In the genomic region with DNA sequence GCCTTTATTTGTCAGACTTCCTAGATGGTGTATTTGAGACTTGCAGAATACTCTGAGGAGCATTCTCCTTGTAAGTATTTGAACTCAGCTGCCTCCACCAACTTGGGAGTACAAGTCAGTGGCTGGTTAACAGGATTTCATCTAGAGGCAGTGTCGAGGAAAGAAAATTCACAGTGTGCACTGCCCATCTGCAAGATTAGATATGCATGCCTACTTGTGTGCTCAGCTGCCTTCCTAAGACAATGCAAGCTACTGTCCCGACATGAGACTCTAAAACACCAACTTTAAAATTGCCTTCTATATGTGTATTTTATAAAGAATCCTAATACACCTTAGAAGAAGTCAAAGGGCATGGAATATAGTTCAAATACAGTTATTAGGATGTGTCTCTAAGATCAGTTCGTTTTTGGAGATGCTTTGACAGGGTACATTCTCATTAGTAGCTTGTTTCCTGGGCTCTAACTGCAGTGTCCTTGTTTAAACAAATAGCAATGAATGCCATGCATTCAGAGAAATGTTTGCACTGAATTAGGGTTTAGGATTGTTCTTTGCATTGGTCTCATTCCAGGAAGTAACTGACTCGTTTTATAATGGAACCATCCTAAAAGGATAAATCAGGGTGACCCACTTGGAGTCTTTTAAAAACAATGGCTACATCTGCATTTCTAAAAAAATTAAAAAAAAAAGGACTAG, we compare ENCODE assay signal across 29 mouse cellular contexts.
DNase-seq lines count a peak whose midpoint lies in the region; ATAC-seq lines count a peak whose summit lies in the region.
"Had no signal": no experiment of that assay in that cellular context is flagged by ENCODE, and none has a peak within 500 bp of the region (broad histone marks: within the 10 kb centered on the region; RNA-seq: fewer than 3 reads in every experiment).

No protein-coding gene starts in this region.

- H3K4me1 ChIP-seq in embryonic facial prominence, embryonic 13.5 days: no peaks in the 10 kb centered on the region
- no peaks in the 10 kb centered on the region for H3K4me1 ChIP-seq in embryonic facial prominence, embryonic 10.5 days
- no peaks in the 10 kb centered on the region for H3K4me1 ChIP-seq in midbrain, embryonic 11.5 days (ENCODE audit: control insufficient read depth, insufficient read depth, low read length)
- no peaks in the 10 kb centered on the region for H3K4me1 ChIP-seq in midbrain, embryonic 16.5 days (ENCODE audit: control insufficient read depth, insufficient read depth, low read length)
- H3K4me1 ChIP-seq in embryonic facial prominence, embryonic 14.5 days (ENCODE audit: control insufficient read depth, insufficient read depth, low read length): no peaks in the 10 kb centered on the region
- H3K4me1 ChIP-seq: forebrain, embryonic 12.5 days; forebrain, embryonic 15.5 days; heart, embryonic 12.5 days; heart, embryonic 15.5 days; hindbrain, embryonic 10.5 days; hindbrain, embryonic 13.5 days had no signal

- H3K9me3 ChIP-seq in embryonic facial prominence, embryonic 13.5 days: no peaks in the 10 kb centered on the region
- H3K9me3 ChIP-seq in embryonic facial prominence, embryonic 10.5 days: no peaks in the 10 kb centered on the region
- no peaks in the 10 kb centered on the region for H3K9me3 ChIP-seq in midbrain, embryonic 11.5 days (ENCODE audit: control insufficient read depth, low read length)
- no peaks in the 10 kb centered on the region for H3K9me3 ChIP-seq in midbrain, embryonic 16.5 days (replicated peaks; ENCODE audit: control insufficient read depth, low read length, poor library complexity, severe bottlenecking)
- H3K9me3 ChIP-seq in embryonic facial prominence, embryonic 14.5 days (ENCODE audit: control insufficient read depth, low read length): no peaks in the 10 kb centered on the region
- H3K9me3 ChIP-seq: forebrain, embryonic 12.5 days; forebrain, embryonic 15.5 days; G1E; heart, embryonic 12.5 days; heart, embryonic 15.5 days; hindbrain, embryonic 10.5 days; hindbrain, embryonic 13.5 days had no signal

- peak overlapping the region; percentile 12; the same call in 1 of the 2 replicates for H3K27ac ChIP-seq in embryonic facial prominence, embryonic 13.5 days
- H3K27ac ChIP-seq in embryonic facial prominence, embryonic 10.5 days (replicated peaks): no peak overlapping the region
- H3K27ac ChIP-seq in midbrain, embryonic 11.5 days (ENCODE audit: low read depth, low read length): no peak overlapping the region
- H3K27ac ChIP-seq in midbrain, embryonic 16.5 days (ENCODE audit: low read length): no peak overlapping the region
- H3K27ac ChIP-seq in embryonic facial prominence, embryonic 14.5 days (replicated peaks; ENCODE audit: low read depth, low read length): no peak overlapping the region; the same call in 1 of the 2 replicates
- H3K27ac ChIP-seq: forebrain, embryonic 12.5 days; forebrain, embryonic 15.5 days; heart, embryonic 15.5 days; hindbrain, embryonic 10.5 days; hindbrain, embryonic 13.5 days had no signal

- no peak for ATAC-seq in embryonic facial prominence, embryonic 13.5 days (ENCODE audit: insufficient number of reproducible peaks, insufficient read depth, low FRiP score, low TSS enrichment, low read depth)
- peak; percentile 59; the same call in 1 of the 2 replicates for ATAC-seq in midbrain, embryonic 11.5 days (ENCODE audit: low FRiP score)
- no peak for ATAC-seq in midbrain, embryonic 16.5 days
- ATAC-seq in embryonic facial prominence, embryonic 14.5 days (ENCODE audit: low read depth): no peak
- ATAC-seq: activated CD4-positive, CD25-positive, alpha-beta regulatory T cell, adult 4 months; forebrain, embryonic 15.5 days had no signal

- H3K4me2 ChIP-seq in embryonic facial prominence, embryonic 13.5 days: no peak overlapping the region
- H3K4me2 ChIP-seq in midbrain, embryonic 11.5 days: no peak overlapping the region
- no peak overlapping the region for H3K4me2 ChIP-seq in midbrain, embryonic 16.5 days (ENCODE audit: low read length)
- H3K4me2 ChIP-seq in embryonic facial prominence, embryonic 14.5 days (ENCODE audit: low read depth, low read length): no peak overlapping the region
- H3K4me2 ChIP-seq: forebrain, embryonic 12.5 days; forebrain, embryonic 15.5 days; heart, embryonic 12.5 days; heart, embryonic 15.5 days; hindbrain, embryonic 13.5 days had no signal

- H3K36me3 ChIP-seq in embryonic facial prominence, embryonic 13.5 days: no peaks in the 10 kb centered on the region
- no peaks in the 10 kb centered on the region for H3K36me3 ChIP-seq in embryonic facial prominence, embryonic 10.5 days (replicated peaks)
- H3K36me3 ChIP-seq in midbrain, embryonic 11.5 days (ENCODE audit: control insufficient read depth, insufficient read depth, low read length): no peaks in the 10 kb centered on the region
- H3K36me3 ChIP-seq in midbrain, embryonic 16.5 days (ENCODE audit: control insufficient read depth, insufficient read depth, low read length): no peaks in the 10 kb centered on the region
- no peaks in the 10 kb centered on the region for H3K36me3 ChIP-seq in embryonic facial prominence, embryonic 14.5 days (ENCODE audit: control insufficient read depth, insufficient read depth, low read length)
- H3K36me3 ChIP-seq: forebrain, embryonic 12.5 days; forebrain, embryonic 15.5 days; G1E; heart, embryonic 12.5 days; heart, embryonic 15.5 days; hindbrain, embryonic 10.5 days; hindbrain, embryonic 13.5 days had no signal

- DNase-seq in embryonic facial prominence, embryonic 10.5 days (ENCODE audit: low spot score): no peak
- DNase-seq in midbrain, embryonic 11.5 days (ENCODE audit: low spot score, missing footprints): no peak
- peak; percentile 83 for DNase-seq in Muller cell, postnatal 12 days (ENCODE audit: inconsistent ontology term)
- DNase-seq in embryonic facial prominence, embryonic 14.5 days (ENCODE audit: low spot score): peak; percentile 13
- no peak for DNase-seq in layer of hippocampus, adult 11-12 months (ENCODE audit: low spot score)
- DNase-seq: adrenal gland, adult 8-10 months; adrenal gland, postnatal 25 days; B cell, adult 2 months; cerebellum, adult 11-12 months; cerebellum, adult 8-10 months; cerebellum, postnatal 10 days; cerebellum, postnatal 36 days; gastrocnemius, postnatal 25 days; heart, adult 18-20 months; heart, postnatal 10 days; heart, postnatal 36 days; kidney, adult 11 months had no signal

- no peak overlapping the region for H3K4me3 ChIP-seq in embryonic facial prominence, embryonic 13.5 days
- H3K4me3 ChIP-seq in embryonic facial prominence, embryonic 10.5 days: no peak overlapping the region
- no peak overlapping the region for H3K4me3 ChIP-seq in midbrain, embryonic 11.5 days (ENCODE audit: low read depth, low read length)
- no peak overlapping the region for H3K4me3 ChIP-seq in midbrain, embryonic 16.5 days (ENCODE audit: low read depth, low read length)
- H3K4me3 ChIP-seq in embryonic facial prominence, embryonic 14.5 days (ENCODE audit: low read depth, low read length): no peak overlapping the region
- H3K4me3 ChIP-seq: erythroblast, embryonic 14.5 days; forebrain, embryonic 12.5 days; forebrain, embryonic 15.5 days; heart, embryonic 12.5 days; heart, embryonic 15.5 days; hindbrain, embryonic 10.5 days; hindbrain, embryonic 13.5 days had no signal

- H3K27me3 ChIP-seq in embryonic facial prominence, embryonic 13.5 days: no peaks in the 10 kb centered on the region
- no peaks in the 10 kb centered on the region for H3K27me3 ChIP-seq in embryonic facial prominence, embryonic 10.5 days (replicated peaks; ENCODE audit: low read depth, poor library complexity, severe bottlenecking)
- H3K27me3 ChIP-seq in midbrain, embryonic 11.5 days (ENCODE audit: control insufficient read depth, insufficient read depth, low read length): no peaks in the 10 kb centered on the region
- no peaks in the 10 kb centered on the region for H3K27me3 ChIP-seq in midbrain, embryonic 16.5 days (ENCODE audit: control insufficient read depth, insufficient read depth, low read depth, low read length)
- H3K27me3 ChIP-seq in embryonic facial prominence, embryonic 14.5 days (replicated peaks; ENCODE audit: control insufficient read depth, insufficient read depth, low read length): no peaks in the 10 kb centered on the region
- H3K27me3 ChIP-seq: CH12.LX; forebrain, embryonic 12.5 days; forebrain, embryonic 15.5 days; heart, embryonic 12.5 days; heart, embryonic 15.5 days; hindbrain, embryonic 13.5 days had no signal

- 17% methylated on average over 4 of the region's 4 CpGs for WGBS in embryonic facial prominence, embryonic 13.5 days
- WGBS in embryonic facial prominence, embryonic 10.5 days: 26% methylated on average over 4 of the region's 4 CpGs
- 46% methylated on average over 4 of the region's 4 CpGs for WGBS in midbrain, embryonic 11.5 days
- 39% methylated on average over 4 of the region's 4 CpGs for WGBS in midbrain, embryonic 16.5 days
- WGBS in embryonic facial prominence, embryonic 14.5 days: 25% methylated on average over 4 of the region's 4 CpGs

- H3K9ac ChIP-seq in embryonic facial prominence, embryonic 13.5 days: no peak overlapping the region
- no peak overlapping the region for H3K9ac ChIP-seq in midbrain, embryonic 11.5 days (ENCODE audit: low read length)
- no peak overlapping the region for H3K9ac ChIP-seq in midbrain, embryonic 16.5 days (ENCODE audit: low read depth, low read length)
- H3K9ac ChIP-seq in embryonic facial prominence, embryonic 14.5 days (ENCODE audit: low read depth, low read length): no peak overlapping the region
- H3K9ac ChIP-seq: forebrain, embryonic 12.5 days; forebrain, embryonic 15.5 days; heart, embryonic 12.5 days; heart, embryonic 15.5 days; hindbrain, embryonic 13.5 days had no signal

Comparison
In these comparisons a context has a peak if more than half of its experiments do, and no peak if none do; other contexts are left out.
1. DNase-seq: peak in Muller cell, postnatal 12 days (single experiment) and embryonic facial prominence, embryonic 14.5 days (single experiment); none in embryonic facial prominence, embryonic 10.5 days (single experiment), midbrain, embryonic 11.5 days (single experiment) and layer of hippocampus, adult 11-12 months (single experiment).